Mouse (Mus musculus) embryo, embryonic 9.5 days (tissue): Measurements from ENCODE around the gene Itga3.
A peak's percentile ranks its signal among the peaks of the same experiment; 100 is the strongest.

Source experiments
- DNase-seq: peaks from one replicate; pipeline ENCODE4 v3.0.0-alpha.2; 2017; ENCODE audit errors: extremely low spot score

The Itga3 gene

GRCm38 (mm10) chr11:95096608-95097373 is 20.2 kb upstream of the Itga3 start:
- DNase-seq, result no peak

- DNase-seq, result no peak
These were observed 19.0 kb upstream of the Itga3 start for GRCm38 (mm10) chr11:95095596-95095995.

DNA sequence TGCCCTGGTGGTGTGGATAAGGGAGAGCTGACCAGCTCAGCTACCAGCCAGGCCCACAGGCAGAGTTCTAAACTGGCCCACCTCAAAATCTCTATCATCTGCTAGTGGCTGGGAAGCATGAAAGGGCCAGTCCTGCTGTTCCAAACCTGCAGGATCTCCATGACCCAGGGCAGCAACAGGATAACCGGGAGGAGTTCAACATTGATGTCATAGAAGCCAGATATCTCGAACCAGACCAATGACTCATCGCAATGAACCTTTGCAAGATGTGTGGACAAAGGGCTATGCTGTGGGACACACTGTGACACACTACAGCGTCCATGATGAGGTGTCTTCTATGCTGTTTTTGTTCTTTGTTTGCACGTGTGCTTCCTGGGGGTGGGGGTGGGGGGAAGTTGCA is 16.5 kb upstream of the Itga3 start:
- DNase-seq, result no peak

- DNase-seq, result no peak
These were observed 12.5 kb upstream of the Itga3 start for GRCm38 (mm10) chr11:95088857-95089779.

DNA sequence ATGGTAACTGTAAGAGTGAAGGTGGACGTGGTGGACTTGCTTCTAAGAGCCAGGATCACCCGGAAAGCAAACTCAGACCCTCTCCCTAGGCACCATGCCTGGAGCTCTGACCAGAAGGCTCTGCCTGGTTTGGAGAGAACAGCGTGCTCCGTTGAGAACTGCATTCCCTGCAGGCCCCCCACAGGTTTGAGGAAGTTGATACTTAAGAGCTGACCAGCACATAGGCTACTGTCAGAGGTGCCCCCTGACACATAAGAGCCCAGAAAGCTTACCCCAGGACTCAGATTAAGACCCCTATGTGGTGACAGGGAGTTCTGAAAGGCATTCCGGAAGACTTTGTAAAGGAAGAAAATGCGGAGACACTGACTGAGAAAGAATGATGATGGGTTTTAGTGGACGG is 11.7 kb upstream of the Itga3 start:
- no peak for DNase-seq

DNA sequence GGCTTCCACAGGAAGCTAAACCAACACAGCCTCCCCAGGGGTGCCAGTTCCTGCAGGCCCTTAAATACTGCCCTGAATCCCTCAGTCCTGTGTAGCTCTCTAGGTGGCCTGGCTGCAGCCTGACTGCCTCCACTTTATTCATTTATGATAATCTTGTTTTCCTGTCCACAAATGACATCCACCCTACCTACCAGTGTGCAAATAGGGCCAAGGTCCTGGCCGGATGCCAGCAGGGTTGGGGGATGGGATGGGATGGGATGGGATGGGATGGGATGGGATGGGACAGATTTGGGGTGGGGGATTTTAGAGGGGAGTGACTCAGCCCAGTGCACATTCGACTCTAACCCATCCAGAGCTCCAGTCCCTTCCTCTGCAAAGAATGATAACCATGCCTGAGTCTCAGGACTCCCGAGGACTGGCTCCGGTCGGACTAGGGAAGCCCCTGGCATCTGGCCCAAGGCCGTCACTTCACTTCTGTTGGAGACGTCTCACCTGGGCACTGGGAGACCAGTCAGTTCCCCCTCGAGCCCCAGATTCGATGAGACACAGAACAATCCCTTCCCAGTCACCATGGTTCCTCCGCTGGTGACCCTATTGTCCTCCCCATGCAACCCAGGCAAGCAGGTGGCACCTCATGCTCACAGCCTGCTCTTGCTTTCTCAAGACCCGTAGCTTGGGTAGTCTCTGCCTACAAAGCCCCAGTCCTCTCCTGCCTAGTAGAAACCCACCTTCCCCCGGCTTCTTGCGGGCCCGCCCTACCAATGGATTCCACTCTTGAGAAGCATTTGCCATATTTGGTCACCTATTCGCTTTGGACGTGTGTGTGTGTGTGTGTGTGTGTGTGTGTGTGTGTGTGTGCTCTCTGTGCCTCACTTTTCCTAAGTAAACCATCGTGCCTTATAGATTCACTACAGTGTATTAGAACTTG is 11.0 kb upstream of the Itga3 start:
- no peak for DNase-seq

- DNase-seq, result no peak
These were observed 9.6 kb upstream of the Itga3 start for GRCm38 (mm10) chr11:95086229-95086628.

DNA sequence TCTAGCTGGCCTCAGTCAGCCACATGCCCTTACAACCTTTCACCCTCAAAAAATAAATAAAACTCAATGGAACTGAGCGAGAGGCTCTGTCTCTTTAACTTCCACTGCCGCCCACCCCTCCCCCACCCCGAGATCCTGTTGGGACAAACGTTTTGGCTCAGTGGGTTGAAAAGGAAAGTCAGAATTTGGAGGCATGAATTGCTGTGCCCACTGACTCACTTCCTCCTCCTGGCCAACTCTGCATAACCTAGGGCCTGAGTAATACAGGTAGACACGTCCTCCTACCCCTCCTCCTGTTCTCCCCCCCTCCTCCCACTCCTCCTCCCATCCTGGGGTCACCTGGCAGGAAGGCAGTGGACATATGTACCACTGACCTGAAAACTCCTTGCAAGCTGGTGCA is 9.1 kb upstream of the Itga3 start:
- no peak for DNase-seq

- peak; percentile 74 for DNase-seq
These were observed 8.3 kb upstream of the Itga3 start for GRCm38 (mm10) chr11:95084811-95085382.

DNA sequence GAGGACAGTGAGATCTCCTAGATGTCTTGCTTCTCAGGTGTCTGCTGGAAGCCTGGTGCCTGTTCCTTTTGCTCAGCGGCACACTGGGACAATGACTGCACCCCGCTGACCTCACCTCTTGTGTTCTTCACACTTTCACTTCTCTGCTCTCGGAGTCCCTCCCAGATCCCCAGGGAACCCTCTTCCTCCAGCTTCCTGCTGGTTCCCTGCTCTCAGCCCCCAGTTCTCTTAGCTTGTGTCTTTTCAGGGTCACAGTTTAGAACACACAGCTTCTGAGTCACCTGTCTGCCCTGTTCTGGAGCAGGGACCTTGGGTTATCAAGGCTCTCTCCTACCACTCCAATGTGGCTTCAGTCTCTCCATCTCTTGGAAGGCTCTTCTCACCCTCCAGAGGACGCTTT is 7.6 kb upstream of the Itga3 start:
- no peak for DNase-seq

DNA sequence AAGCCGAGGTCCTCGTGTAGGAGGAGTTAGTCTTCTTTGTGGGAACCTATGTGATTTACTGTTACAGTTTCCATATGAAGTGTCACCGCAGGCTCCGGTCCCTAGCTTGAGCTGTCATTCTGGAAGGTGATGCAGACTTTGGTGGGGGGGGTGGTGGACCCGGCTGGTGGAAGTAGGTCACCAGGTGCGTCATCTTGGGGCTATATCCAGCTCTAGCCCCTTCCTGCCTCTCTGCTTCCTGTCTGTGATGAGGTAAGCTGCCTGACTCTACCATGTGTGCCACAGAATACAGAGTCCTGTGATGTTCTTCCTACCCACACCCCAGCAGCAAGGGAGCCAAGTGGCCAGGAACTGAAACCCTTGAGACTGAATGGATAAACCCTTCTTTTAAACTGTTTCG is 6.3 kb upstream of the Itga3 start:
- no peak for DNase-seq

DNA sequence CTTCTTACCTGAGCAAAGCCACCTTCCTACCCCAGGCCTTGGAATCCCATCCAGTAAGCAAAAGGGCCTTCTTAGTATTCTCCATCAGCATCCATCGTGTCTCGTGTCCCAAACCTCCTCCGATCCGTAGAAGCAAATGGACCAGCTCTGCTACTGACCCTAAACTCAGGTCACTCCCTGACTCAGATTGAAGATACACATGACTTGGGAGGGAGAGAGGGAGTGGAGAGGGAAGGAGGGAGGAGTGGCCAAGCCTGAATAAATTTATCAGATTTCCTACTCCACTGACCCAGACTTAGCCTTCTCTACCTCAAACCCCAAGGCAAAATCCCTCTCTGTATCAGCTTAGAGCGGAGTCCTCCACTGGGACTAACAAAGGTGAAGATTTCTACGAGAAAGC is 4.2 kb upstream of the Itga3 start:
- no peak for DNase-seq

- no peak for DNase-seq
These were observed 2.8 kb upstream of the Itga3 start for GRCm38 (mm10) chr11:95079256-95079875.

DNA sequence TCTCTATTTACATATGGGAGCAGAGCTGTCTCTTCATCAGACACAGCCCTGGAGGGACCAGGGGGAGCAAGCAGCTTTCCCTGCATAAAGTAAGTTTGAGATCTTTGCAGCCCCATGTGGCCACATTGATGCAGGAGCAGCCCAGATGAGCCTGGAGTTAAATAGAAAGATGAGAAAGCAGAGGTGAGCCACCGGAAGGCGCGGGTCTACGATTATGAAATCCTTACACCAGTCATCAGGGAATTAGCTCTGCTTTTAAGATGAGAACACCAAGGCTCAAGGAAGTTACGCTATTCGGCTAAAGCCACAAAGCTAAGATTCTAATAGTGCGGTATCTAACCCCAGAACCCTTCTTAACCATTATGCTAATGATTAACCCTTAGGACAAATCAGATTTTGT is 1.4 kb upstream of the Itga3 start:
- DNase-seq, result no peak

GRCm38 (mm10) chr11:95076041-95076535 is 513 bp downstream of the Itga3 start:
- DNase-seq, result peak; percentile 67

GRCm38 (mm10) chr11:95075197-95076040 is 1.2 kb downstream of the Itga3 start:
- peak; percentile 47 for DNase-seq

DNA sequence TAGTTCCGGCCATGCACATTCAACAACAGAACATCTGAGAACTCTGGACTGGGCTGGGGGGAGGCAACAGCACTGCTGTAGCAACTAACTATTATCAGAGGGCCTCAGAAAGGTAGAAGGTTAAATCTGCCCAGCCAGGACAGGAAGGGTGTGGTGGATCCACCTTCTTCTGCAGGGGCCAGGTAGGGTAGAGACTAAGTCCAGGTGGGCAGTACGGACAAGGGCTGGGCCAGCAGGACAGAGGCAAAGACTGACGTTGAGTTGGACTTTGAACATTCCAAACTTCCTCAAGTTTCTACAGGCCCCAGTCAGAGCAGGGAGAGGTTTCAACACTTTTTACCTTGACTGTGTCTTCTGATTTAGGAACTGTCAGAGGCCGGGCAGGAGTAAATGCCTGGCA is 1.9 kb downstream of the Itga3 start:
- DNase-seq, result no peak

DNA sequence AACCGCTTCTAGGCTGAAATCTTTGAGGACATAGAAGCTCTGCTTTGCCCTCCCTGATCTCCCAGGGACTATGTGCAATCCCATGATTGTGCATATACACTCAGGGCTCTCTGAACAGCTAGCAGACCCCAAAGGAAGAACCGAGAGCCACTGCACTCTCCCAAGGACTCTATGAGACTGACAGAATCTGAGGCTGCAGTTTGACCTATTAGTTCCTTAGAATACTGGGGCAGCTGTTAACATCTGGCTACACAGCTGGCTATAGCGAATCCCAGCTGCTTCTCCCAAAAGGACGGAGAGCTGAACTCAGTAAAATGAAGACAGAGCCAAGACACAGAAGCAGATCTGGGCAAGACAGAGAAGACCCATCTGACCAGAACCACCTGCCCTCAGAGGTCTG is 2.8 kb downstream of the Itga3 start:
- DNase-seq, result no peak

DNA sequence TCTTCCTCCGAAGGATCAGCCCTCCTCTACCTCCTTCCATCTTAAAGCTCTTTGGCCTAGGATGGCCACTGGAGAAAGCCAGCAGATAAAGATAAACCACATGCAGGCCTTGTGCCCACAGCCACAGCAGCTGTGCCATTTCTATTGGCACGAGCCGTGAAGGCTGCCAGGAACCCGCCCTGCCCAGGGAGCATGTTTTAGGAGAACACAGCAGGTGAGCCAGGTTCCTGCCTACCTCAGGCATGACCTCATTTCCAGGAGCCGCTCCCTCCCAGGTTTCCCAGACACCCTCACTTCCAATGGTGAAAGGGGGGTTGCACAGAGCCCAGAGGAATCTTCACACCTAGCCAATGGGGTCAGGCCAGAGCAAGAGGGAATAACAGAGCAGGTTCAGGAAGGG is 3.8 kb downstream of the Itga3 start:
- DNase-seq, result no peak

- no peak for DNase-seq
These were observed 4.5 kb downstream of the Itga3 start for GRCm38 (mm10) chr11:95072136-95072535.
